Mouse (Mus musculus) right cerebral cortex, adult 18-20 months (tissue): ENCODE results near the gene Sf3a3.

Experiments used
- DNase-seq: peaks from one replicate; pipeline ENCODE4 v3.0.0; 2022; ENCODE audit warnings: mixed read lengths

The Sf3a3 gene

DNA sequence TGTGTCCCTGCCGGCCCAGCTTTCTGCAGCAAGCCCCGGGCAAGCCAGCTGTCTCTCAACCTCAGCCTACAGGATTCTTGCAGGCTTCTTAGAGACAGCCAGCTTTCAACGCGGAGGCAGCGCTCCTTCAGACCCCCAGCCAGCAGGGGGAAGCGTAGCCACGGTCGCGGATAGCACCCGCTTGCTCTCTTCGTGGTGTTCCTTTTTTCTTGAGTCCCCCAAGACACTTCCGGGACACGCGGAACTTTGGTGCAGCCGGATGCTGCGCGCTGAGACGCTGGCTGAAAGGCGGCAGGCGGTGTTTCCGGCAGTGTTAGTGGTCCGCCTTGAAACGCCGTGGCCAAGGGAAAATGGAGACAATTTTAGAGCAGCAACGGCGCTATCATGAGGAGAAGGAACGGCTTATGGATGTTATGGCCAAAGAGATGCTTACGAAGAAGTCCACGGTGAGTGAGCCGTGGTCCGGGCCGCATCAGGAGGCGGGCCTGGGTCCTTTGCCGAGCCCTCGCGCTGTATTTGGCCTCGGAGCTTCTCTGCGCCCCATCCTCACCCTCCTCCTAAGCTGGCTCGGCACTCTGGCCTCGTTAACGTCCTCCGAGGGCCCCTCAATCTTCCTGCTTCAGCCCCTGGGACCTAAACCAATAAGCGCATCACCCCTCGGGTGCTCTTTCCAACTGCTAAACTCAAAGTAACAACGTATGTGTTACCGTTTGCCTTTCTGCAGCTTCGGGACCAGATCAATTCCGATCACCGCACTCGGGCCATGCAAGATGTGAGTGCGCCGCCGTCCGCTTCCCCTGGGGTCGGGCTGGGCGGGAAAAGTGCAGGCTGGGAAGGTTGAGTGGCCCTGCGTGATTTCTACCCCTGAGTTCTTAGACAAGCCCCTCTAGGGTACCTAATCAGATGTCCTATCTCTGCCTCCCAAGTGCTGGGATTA lies at the start of gene Sf3a3:
Sf3a3 (plus strand) TSS at position 232 of the 937 bp plus-strand sequence.
- peak; percentile 96 for DNase-seq

DNA sequence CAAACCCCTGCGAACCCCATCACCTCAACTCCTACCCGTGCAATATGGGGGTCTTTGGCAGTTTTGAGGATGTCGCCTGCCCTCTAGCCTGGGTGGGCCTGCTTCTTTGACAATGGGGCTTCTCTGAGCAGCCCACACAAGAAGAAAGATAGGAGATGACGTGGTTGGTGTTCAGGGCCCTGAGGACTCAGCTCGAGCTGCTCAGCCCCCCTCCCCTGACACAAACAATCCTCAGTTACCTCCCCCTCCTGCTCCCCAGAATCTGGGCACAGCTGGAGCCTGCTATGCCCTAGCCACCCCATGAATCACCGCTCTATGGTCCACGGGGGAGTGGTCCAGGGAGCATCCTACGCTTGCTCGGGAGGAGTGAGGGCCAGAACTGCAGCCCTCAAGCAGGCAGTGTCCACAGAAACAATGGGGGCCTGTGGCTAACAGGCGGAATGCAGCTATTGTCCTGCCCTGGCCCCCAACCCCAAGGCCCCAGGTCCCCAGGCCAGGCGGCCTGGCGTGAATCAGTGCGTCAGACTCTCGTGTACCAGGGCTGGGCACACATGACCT lies 47.0 kb upstream of the Sf3a3 start:
- DNase-seq: no peak

- no peak for DNase-seq
Measured at GRCm38 (mm10) chr4:124668078-124668477, 46.5 kb upstream of the Sf3a3 start.

DNA sequence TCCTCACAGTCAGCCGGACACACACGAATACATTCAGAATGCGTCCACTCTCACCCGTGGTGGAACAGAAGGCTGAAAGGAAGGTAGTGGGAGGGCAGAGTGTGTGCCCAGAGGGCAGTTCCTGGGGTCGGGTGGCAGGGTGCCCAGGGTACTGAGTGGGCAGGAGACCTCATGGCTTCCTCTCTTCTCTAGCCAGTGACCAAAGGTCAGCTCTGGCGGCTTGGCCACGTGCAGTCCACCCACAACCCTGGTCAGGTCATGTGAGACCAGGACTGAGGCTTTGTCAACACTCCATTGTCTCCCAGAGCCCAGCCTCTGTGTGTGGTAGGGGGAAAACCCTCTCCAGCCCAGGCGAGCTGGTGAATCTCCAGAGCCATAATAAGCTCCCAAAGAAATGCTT lies 44.3 kb upstream of the Sf3a3 start:
- no peak for DNase-seq

DNA sequence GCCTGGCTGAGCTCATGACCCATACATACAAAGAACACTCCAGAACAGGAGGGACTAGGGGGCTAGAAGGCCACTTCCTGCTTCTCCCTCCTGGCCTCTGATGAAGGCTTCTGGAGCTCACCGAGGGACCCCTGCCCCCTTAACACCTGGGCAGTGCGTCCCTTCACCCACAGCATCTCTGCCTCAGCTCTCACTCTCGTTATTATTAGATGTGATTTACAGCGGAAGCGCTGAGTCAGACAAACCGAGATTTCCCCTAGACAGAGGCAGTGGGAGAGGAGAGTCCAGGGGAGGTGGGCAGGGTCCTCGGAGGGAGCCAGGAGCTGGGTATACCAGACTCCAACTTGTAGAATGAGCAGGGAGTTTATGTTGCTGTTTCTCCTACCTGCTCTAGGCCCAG lies 43.0 kb upstream of the Sf3a3 start:
- no peak for DNase-seq

- DNase-seq: no peak
Measured at GRCm38 (mm10) chr4:124672347-124673320, 41.9 kb upstream of the Sf3a3 start.

GRCm38 (mm10) chr4:124674334-124675032 lies 40.1 kb upstream of the Sf3a3 start:
- DNase-seq: no peak

DNA sequence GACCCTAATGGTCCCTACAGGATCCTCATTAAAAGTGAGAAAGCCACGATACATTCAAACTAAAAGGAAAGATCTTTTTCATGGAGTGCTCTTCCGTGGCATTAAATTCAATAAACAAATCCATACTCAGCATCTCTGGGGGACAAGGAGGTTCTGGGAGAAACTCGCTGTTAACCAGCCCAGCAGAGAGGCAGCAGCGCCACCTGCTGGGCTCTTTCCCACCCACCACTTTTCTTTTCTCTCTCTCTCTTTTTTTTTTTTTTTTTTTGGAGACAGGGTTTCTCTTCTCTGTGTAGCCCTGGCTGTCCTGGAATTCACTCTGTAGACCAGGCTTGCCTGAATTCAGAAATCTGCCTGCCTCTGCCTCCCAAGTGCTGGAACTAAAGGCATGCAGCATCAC lies 39.5 kb upstream of the Sf3a3 start:
- DNase-seq: peak; percentile 65

- DNase-seq: no peak
Measured at GRCm38 (mm10) chr4:124675958-124676357, 38.6 kb upstream of the Sf3a3 start.

- DNase-seq: no peak
Measured at GRCm38 (mm10) chr4:124682270-124682669, 32.3 kb upstream of the Sf3a3 start.

- no peak for DNase-seq
Measured at GRCm38 (mm10) chr4:124683474-124683873, 31.1 kb upstream of the Sf3a3 start.

- DNase-seq: no peak
Measured at GRCm38 (mm10) chr4:124685004-124685403, 29.6 kb upstream of the Sf3a3 start.

DNA sequence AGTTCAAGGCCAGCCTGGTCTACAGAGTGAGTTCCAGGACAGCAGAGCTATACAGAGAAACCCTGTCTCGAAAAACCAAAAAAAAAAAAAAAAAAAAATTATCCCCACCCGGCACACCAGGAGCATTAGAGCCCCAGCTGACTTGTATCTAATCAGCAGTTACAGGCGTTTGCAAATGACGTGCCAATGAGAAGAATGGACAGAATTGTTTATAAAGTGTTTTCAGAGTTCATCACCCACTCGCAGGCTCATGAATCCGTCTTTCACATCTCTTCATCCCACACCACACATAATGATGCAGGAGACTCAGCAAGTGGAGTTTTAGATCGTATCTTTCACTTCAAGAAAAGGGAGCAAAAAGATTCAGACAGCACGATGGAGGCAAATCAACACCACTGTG lies 29.1 kb upstream of the Sf3a3 start:
- no peak for DNase-seq

- DNase-seq: no peak
Measured at GRCm38 (mm10) chr4:124685897-124686402, 28.6 kb upstream of the Sf3a3 start.

GRCm38 (mm10) chr4:124691455-124691854 lies 23.1 kb upstream of the Sf3a3 start:
- DNase-seq: no peak

DNA sequence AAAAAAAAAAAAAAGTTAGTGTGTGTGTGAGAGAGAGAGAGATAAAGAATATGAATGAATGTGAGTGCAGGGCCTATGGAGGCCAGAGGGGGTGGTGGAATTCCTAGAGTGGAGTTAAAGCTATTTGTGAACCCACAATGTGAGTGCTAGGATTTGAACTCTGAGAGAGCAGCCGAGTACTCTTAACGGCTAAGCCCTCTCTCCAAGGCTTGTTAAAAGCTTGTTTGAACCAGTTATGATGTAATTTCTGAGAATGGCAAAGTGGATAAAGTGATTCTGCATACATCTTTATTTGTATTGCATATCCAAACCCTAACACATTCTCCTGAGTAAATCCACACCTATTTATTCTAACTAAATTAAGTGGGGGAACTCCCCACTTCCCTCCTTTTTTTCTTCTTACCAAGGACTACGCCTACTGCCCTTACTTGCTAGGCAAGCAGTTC lies 22.1 kb upstream of the Sf3a3 start:
- DNase-seq: no peak

DNA sequence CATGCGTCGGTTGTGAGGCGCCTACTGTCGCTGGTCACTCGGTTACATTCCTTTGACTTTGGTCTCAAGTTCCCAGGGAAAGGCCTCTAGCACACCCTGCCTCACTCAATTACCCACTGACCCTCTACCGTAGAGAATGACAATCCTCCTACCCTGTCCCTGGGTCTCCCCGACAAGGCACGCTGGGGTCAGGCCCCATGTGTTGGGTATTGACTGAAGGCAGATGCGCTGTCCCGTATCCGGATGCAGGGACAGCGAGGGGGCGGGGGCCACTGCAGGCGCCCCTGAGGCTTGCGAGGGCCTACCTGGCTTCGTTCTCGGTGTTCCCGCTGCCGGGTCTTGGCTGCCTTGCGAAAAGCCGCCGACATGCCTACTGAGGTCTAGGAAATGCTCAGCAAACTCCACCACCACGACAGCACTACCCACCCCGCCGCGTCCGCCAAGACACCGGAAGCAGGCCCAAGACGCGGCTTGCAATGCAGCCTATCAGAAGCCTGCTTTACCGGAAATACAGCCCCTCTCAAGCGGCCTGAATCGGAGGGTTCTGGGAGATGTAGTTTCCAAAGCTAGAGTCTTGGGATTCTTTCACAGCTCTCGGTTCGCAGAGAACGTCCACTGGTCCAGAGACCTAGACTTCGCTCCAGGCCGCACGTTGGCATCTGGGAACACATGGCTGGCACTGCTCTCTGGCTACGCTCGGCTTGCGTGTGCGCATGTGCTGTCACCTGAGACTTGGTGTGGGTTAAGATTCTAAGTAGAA lies 21.3 kb upstream of the Sf3a3 start, which contains the start of gene Utp11:
Utp11 (minus strand) TSS at position 466 of the 760 bp plus-strand sequence.
- peak; percentile 90 for DNase-seq

DNA sequence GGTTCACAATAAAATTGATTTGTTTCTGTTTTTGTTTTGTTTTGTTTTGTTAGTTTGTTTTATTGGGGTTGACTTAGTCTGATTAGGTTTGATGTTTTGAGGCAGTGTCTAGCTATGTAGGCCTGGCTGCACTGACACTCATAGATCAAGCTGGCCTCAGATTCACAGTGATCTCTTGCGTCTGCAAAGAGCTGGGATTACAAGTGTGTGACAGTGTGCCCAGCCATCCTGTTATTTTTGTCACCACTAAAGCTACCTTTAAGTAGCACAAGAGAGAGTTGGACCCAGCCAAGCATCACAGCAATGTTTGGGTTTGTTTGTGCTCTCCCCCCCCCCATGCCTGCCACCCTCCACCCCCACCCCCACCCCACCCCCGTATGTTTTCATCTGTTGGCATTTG lies 20.0 kb upstream of the Sf3a3 start:
- DNase-seq: no peak

GRCm38 (mm10) chr4:124695786-124696516 lies 18.6 kb upstream of the Sf3a3 start:
- DNase-seq: no peak

DNA sequence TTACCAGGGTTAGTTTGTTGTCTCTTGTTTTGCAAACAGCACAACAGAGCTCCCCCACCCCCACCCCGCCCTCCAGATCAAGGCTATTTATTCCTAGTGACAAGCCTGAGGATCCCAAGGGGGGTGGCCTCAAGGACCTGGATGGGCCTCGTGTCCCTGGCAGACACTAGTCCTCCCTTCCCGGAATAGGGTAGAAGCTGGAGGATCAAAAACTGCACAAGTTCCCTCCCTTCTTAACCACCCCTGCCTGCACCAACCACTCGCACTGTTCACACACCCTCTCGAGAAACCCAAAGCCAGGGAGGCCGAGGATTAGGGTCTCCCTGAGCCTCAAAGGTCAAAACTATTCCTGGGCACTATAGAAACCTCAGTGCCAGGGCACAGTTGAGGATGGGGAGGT lies 14.8 kb upstream of the Sf3a3 start:
- DNase-seq: no peak
